Mouse (Mus musculus) spleen, adult 12 weeks (tissue): ENCODE results near the gene Commd4.
A peak's percentile ranks its signal among the peaks of the same experiment; 100 is the strongest.
"Not testable (repeated sequence)": the region's sequence is repeated elsewhere in the genome, so short reads cannot be mapped to it uniquely, and the experiment has no call there.

Experiments used
- DNase-seq: peaks from one replicate; pipeline ENCODE4 v3.0.0; 2022; ENCODE audit warnings: low spot score

Commd4 gene

DNA sequence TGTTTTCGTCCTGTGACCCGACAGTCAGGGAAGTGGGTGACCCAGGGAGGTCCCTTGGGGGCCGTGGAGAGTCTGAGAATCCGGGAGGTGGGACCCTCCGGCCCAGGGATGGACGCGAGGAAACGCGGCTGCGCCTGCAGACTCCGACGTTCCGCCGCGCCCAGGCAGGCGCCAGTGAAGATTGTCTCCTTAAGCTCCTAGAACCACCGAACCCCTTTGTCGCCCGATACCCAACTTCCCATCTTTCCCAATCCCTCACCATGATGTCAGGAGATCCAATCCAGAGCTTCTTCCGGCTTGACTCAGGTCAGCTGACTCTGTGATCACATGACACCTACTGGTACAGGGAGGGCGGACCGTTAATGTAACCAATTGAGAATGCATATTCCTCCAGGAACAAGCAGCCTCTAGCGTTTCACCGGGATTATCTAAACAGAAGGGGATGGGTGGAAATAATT is at the start of gene Commd4:
Gene Commd4, minus strand, starts transcription at position 319 of the 458 bp plus-strand sequence.
- peak; percentile 70 for DNase-seq

DNA sequence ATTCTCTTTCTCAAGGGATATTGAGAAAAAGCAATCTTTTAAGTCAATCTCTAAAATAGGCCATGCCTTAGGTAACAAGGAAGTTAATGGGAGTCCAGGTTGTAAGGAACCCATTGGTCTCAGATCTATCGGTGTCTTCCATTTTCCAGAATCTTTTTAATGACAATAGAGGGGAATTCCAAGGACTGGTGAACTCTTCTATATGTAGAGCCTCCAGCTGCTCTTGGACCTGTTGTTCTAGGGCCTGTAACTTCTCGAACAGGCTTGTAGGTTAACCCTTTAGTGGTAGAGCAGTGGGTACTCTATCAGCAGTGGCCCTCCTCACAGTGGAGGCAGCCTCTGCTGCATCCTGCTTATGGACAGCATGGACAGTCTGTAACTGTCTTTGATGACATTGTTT is 48.8 kb upstream of the Commd4 start:
- DNase-seq = no peak

- DNase-seq = not testable (repeated sequence)
Observed at GRCm38 (mm10) chr9:57203571-57203970, 45.4 kb upstream of the Commd4 start.

GRCm38 (mm10) chr9:57202981-57203380 is 44.9 kb upstream of the Commd4 start:
- no peak for DNase-seq

- DNase-seq = no peak
Observed at GRCm38 (mm10) chr9:57197414-57197813, 39.3 kb upstream of the Commd4 start.

DNA sequence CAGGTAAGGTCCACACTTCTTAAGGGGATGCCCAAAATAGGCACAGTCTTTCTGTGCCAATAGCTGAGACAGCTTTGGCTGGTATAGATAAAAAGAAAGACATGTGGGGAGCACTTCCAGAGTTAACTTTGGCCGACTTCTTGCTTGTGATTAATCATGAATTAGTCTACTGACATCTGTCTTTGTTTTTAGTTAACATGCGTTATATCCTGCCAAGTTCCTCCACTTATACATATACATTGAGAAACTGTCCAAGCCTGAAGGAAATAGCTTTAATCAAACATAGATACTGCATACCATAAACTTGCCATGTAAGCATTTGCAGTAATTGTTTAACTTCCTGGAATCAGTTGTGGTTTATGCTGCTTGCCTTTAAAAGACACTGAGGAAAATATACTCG is 38.6 kb upstream of the Commd4 start:
- DNase-seq = no peak

- no peak for DNase-seq
Observed at GRCm38 (mm10) chr9:57168411-57168810, 10.3 kb upstream of the Commd4 start.

DNA sequence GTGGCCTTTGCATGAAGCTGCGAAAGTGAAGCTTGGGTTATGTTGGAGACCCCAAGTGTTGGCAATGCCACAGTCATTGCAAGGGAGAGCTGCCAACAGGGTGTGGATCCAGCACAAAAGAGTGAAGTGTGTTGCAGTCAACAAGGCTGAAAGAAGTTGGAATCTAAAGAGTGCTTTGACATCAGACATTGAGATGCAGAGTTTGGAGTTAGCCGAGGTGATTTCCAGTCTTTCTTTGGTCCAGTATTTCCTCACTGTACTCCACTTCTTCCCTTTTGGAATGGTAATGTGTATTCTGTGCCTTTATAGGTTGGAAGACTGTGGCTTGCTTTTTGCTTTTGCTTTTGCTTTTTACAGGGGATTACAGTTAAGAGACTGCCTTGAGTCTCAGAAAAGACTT is 8.0 kb upstream of the Commd4 start:
- DNase-seq = no peak

GRCm38 (mm10) chr9:57163137-57163536 is 5.0 kb upstream of the Commd4 start:
- DNase-seq = no peak

- no peak for DNase-seq
Observed at GRCm38 (mm10) chr9:57162496-57162895, 4.4 kb upstream of the Commd4 start.

GRCm38 (mm10) chr9:57158506-57158905 is 375 bp upstream of the Commd4 start:
- no peak for DNase-seq

DNA sequence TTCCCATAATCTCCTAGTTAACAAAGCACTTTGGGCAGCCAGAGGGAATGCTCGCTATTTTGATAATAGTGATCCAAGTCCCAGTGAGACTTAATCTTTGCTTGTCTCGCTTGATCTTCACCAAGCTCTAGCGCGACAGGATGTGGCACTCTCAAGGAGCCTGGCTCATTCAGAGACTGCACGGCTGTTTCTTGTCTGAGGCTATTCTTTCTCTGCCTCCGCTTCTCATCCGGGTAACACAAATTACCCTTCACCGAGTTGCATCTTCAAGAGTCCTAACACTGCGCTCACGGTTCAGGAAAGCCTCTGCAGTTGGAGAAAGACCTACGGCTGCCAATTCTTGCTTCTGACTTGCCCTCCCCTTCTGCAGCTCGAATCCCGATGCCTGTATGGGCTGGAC is 632 bp downstream of the Commd4 start:
- no peak for DNase-seq

DNA sequence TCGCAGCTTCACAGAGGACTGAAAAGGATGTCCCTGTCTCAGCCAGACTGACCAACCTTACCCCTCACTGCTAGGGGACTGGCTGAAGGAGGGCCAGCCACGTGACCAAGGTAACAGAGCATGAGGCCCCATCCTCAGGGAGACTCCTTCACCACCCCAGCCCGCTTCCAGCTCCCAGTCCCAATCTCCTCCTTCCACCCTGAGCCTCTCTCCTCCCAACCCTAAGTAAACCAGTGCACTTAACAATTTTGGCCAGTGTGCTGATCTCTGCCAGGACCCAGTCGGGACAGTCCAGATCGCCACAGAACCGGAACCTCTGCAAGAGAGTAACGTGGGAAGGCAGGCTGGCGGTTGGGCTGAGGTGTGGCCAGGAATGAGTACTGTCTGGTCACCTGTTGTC is 1.3 kb downstream of the Commd4 start:
- DNase-seq = no peak

DNA sequence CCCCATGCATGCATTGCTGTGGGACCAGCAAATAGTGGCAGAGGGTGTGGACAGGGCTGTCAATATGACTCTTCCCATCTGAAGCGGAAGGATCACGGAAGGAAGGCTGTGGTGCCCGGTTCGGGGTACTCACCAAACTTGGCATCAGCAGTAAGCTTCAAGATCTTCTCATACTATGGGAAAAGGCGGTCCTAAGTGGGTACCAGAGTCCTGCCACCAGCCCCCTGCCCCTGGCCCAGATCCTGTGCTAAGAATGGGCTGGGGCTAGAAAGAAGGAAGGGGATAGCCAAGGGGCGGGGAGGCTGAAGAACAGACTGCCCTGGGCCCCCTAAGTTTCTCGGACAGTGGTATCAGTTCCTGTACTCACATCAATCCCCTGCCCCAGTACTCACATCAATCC is 1.7 kb downstream of the Commd4 start:
- DNase-seq = no peak

GRCm38 (mm10) chr9:57152331-57152730 is 5.8 kb downstream of the Commd4 start:
- DNase-seq = no peak

GRCm38 (mm10) chr9:57150192-57150591 is 7.9 kb downstream of the Commd4 start:
- no peak for DNase-seq

DNA sequence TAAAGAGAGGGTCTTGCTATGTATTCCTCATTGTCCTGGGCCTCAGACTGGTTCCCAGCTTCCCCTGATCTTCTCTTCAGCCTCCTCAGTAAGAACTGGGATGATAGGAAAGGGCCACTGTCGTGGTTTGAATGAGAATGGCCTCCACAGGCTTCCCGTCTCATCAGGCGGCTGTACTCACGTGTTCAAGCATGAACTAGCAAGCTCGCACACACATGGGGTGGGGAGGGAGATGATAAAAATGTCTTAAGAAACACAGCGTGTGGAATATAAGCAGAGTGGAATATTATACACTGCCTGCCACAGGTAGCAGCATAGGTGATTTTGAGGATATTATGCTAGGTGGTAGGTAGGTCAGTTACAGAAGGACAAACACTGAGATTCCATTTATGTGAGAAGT is 9.1 kb downstream of the Commd4 start:
- no peak for DNase-seq

DNA sequence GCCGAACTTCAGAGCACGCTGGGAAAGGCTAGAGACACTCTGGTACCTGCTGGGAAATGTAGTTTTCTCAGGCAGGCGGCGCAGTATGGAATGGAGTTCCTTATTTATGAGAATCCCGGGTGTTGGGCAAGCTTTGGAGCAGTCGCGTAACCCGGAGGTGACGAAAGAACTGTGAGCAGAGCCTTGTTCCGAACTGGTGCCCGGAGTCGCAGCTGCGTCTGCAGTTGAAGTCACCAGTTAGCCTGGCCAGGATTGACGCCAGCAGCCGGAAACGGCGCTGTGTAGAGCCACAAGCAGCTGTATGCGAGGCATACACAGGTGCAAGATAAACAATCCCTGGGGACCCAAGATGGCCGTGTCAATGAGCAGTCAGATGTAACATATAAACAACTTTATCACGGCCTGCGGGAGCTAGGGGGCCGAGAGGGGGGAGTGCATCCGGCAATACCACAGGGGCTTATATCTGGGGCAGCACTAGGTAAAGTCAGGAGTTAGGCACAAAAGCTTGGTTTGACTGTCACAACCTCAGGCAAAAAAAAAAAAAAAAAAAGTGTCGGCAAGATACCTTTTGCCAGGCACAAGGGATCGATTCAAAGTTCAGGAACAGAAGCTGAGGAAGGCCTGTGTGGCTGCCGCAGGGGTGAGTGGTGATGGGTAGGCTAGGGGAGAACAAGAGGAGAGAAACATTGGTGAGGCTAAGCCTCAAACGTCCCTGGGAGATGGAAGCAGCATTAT is 9.8 kb downstream of the Commd4 start, which contains the start of gene Neil1:
Gene Neil1, minus strand, starts transcription at position 162 of the 735 bp plus-strand sequence.
- DNase-seq = peak; percentile 70

GRCm38 (mm10) chr9:57147205-57148143 is 10.7 kb downstream of the Commd4 start:
- DNase-seq = no peak

- DNase-seq = no peak
Observed at GRCm38 (mm10) chr9:57146451-57147066, 11.6 kb downstream of the Commd4 start.

GRCm38 (mm10) chr9:57144830-57145229 is 13.3 kb downstream of the Commd4 start:
- no peak for DNase-seq

- DNase-seq = no peak
Observed at GRCm38 (mm10) chr9:57143212-57143611, 14.9 kb downstream of the Commd4 start.
